Mouse (Mus musculus): ENCODE results near the gene Ctdspl. TPM values are rescaled to one million over a fixed set of nuclear protein-coding genes. Genes with fewer than 3 reads are reported as not detected.
A peak's percentile ranks its signal among the peaks of the same experiment; 100 is the strongest.

The Ctdspl gene
- 17.4 and 17.6 TPM in 2 replicates for polyA plus RNA-seq (2015; fragmentation: Nextera tagmentation; extraction: Ambion mirVana)

- peak within 1 kb of the TSS; percentile 98 for H3K4me2 ChIP-seq (ENCODE audit: low read depth, low read length)
- H3K27me3 ChIP-seq (ENCODE audit: control insufficient read depth, insufficient read depth, low read length) = no peaks in the 10 kb centered on the region
- peak within 1 kb of the TSS; percentile 90 for H3K4me3 ChIP-seq (replicated peaks; ENCODE audit: low read length)
- H3K36me3 ChIP-seq (ENCODE audit: control insufficient read depth, insufficient read depth, low read length) = no peaks in the 10 kb centered on the region
- H3K9me3 ChIP-seq (replicated peaks; ENCODE audit: control insufficient read depth, low read length) = no peaks in the 10 kb centered on the region
- peaks cover 34% of the 10 kb centered on the region for H3K4me1 ChIP-seq (ENCODE audit: control insufficient read depth, insufficient read depth, low read length)
- under 1% methylated on average over 49 of the region's 73 CpGs for WGBS
- H3K9ac ChIP-seq (ENCODE audit: low read length) = peak within 1 kb of the TSS; percentile 92
- peak within 1 kb of the TSS; percentile 92 for H3K27ac ChIP-seq (ENCODE audit: low read length)
- peak; percentile 63 for ATAC-seq (ENCODE audit: insufficient read depth, low FRiP score)
Observed at GRCm38 (mm10) chr9:118926111-118926650, at the start of gene Ctdspl. TSS of gene Ctdspl (plus strand) at chr9:118926453.

DNA sequence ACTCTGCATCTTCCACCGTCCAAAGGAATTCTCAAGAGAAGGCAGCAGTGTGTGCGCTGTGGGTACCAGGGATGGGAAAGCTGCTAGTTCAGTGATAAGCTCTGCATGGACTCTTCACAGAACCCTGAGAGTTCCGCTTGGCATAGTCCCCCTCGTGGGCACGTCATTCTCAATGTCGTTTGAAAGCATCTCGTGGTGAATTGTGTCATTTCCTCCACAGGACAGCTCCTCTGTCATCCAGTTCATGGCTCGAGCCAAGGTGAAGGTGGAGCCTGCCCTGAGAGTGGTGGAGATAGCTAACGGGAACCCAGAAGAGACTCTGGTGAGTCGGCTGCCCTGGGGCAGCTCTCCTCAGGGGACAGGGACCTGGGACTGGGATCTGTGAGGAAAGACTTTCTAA, 49.4 kb upstream of the Ctdspl start:
- no peaks in the 10 kb centered on the region for H3K27me3 ChIP-seq (ENCODE audit: control insufficient read depth, insufficient read depth, low read length)
- H3K36me3 ChIP-seq (ENCODE audit: control insufficient read depth, insufficient read depth, low read length) = 0 out of 2 replicates have a peak, but pooled peaks cover 6% of the 10 kb centered on the region
- peaks cover 11% of the 10 kb centered on the region for H3K4me1 ChIP-seq (ENCODE audit: control insufficient read depth, insufficient read depth, low read length)
- H3K27ac ChIP-seq (ENCODE audit: low read length) = peak overlapping the region; percentile 47; the same call in 1 of the 2 replicates
- no peak overlapping the region for H3K4me3 ChIP-seq (replicated peaks; ENCODE audit: low read length)
- H3K9me3 ChIP-seq (replicated peaks; ENCODE audit: control insufficient read depth, low read length) = no peaks in the 10 kb centered on the region
- 81% methylated on average over 10 of the region's 10 CpGs for WGBS
- ATAC-seq (ENCODE audit: insufficient read depth, low FRiP score) = no peak
- H3K9ac ChIP-seq (ENCODE audit: low read length) = no peak overlapping the region
- H3K4me2 ChIP-seq (ENCODE audit: low read depth, low read length) = no peak overlapping the region

DNA sequence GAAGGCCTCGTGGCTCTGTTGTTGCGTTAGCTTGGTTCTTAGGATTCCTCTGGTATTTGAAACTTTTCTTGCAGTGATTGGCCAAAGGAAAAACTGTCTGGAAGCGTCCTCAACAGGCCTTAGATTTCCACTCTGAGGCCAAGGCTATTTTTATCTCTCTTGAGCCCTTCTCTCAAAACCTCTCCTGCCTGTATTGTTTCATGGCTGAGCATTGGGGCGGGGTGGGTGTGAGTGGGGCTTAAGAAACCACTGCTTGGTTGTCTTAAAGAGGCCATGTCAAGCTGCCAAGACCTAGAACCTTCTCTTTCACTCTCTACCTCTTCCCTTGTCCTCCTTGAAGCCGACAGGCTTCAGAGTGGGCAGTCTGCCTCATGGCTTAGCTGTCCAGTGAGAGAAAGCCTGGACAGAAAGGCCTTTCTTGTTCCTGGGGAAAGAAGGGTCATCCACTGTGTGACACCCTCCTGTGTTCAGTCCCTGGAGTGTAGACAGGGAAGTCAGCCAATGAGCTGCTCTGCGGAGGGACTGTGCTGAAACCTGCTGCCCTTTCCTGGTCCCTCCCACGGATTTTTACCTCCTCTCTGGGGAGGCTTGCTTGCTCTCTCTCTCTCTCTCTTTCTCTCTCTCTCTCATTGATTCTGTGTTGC, 48.8 kb upstream of the Ctdspl start:
- peaks cover 11% of the 10 kb centered on the region for H3K4me1 ChIP-seq (ENCODE audit: control insufficient read depth, insufficient read depth, low read length)
- H3K27me3 ChIP-seq (ENCODE audit: control insufficient read depth, insufficient read depth, low read length) = no peaks in the 10 kb centered on the region
- H3K27ac ChIP-seq (ENCODE audit: low read length) = peak overlapping the region; percentile 47; the same call in 1 of the 2 replicates
- H3K9ac ChIP-seq (ENCODE audit: low read length) = no peak overlapping the region
- no peak overlapping the region for H3K4me3 ChIP-seq (replicated peaks; ENCODE audit: low read length)
- 0 out of 2 replicates have a peak, but pooled peaks cover 6% of the 10 kb centered on the region for H3K36me3 ChIP-seq (ENCODE audit: control insufficient read depth, insufficient read depth, low read length)
- no peak overlapping the region for H3K4me2 ChIP-seq (ENCODE audit: low read depth, low read length)
- no peaks in the 10 kb centered on the region for H3K9me3 ChIP-seq (replicated peaks; ENCODE audit: control insufficient read depth, low read length)
- WGBS = 69% methylated on average over 7 of the region's 7 CpGs
- no peak for ATAC-seq (ENCODE audit: insufficient read depth, low FRiP score)

GRCm38 (mm10) chr9:118878596-118878995, 47.7 kb upstream of the Ctdspl start:
- WGBS = 88% methylated on average over 11 of the region's 11 CpGs
- Histone ChIP-seq H3K4me2 (ENCODE audit: low read depth, low read length) (no peak overlapping the region), H3K4me3 (replicated peaks; ENCODE audit: low read length) (no peak overlapping the region), H3K4me1 (ENCODE audit: control insufficient read depth, insufficient read depth, low read length) (peaks cover 11% of the 10 kb centered on the region), H3K36me3 (ENCODE audit: control insufficient read depth, insufficient read depth, low read length) (no peaks in the 10 kb centered on the region), H3K27ac (ENCODE audit: low read length) (no peak overlapping the region), H3K9me3 (replicated peaks; ENCODE audit: control insufficient read depth, low read length) (no peaks in the 10 kb centered on the region), H3K9ac (ENCODE audit: low read length) (no peak overlapping the region), H3K27me3 (ENCODE audit: control insufficient read depth, insufficient read depth, low read length) (no peaks in the 10 kb centered on the region)
- no peak for ATAC-seq (ENCODE audit: insufficient read depth, low FRiP score)

DNA sequence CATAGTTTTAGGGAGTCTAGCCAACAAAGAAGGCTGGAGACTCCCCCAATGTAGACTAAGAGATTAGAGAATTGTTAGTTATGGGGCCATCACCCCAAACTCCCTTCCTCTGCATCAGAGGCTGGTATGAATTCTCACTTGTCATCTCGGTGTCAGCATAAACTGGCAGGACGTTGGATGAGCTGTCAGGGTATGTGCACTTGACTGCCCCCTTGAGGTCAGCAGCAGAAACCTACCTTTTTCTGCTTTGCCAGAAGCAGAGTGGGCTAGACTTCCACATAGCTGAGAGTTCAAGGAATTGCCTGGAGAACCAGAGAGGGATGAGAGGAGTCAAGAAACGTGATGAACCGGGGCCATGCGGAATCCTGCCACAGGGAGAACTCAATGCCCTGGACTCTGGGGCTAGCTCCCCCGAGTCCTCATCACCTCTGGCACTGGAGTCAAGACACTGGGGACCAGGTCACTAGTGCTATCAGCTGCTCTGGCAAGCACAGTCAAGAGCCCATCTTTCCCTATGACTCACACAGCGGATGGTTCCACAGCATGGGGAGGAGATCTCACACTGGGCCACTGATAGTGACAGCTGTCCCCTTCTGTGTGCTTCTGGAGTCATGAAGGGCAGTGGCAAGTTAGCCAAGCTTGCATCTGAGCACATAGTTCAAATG, 44.8 kb upstream of the Ctdspl start:
- no peak overlapping the region for H3K27ac ChIP-seq (ENCODE audit: low read length)
- no peak for ATAC-seq (ENCODE audit: insufficient read depth, low FRiP score)

DNA sequence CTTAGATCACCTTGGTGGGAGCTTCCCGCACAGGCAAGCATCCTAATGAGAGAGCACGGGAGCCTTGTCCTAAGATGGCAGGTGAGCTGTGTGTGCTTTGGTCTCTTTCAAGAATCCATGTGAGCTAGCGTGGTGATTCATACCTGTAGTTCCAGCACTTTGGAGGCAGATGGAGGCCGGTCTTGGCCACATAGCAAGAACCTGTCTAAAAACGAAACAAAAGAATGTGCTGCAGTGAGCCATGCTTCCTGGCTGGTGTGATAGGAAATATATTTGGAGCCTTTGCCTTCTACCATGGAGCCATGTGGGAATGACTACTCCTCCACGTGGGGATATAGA, 44.3 kb upstream of the Ctdspl start:
- Histone ChIP-seq H3K4me1 (ENCODE audit: control insufficient read depth, insufficient read depth, low read length) (peaks cover 4% of the 10 kb centered on the region), H3K4me2 (ENCODE audit: low read depth, low read length) (no peak overlapping the region), H3K27ac (ENCODE audit: low read length) (no peak overlapping the region), H3K4me3 (replicated peaks; ENCODE audit: low read length) (no peak overlapping the region), H3K36me3 (ENCODE audit: control insufficient read depth, insufficient read depth, low read length) (no peaks in the 10 kb centered on the region), H3K27me3 (ENCODE audit: control insufficient read depth, insufficient read depth, low read length) (no peaks in the 10 kb centered on the region), H3K9me3 (replicated peaks; ENCODE audit: control insufficient read depth, low read length) (no peaks in the 10 kb centered on the region), H3K9ac (ENCODE audit: low read length) (no peak overlapping the region)
- ATAC-seq (ENCODE audit: insufficient read depth, low FRiP score) = no peak
- WGBS = 77% methylated on average over 6 of the region's 6 CpGs

More for the DNA sequence above, 44.8 kb upstream of the Ctdspl start:
- Histone ChIP-seq H3K4me2 (ENCODE audit: low read depth, low read length) (no peak overlapping the region), H3K36me3 (ENCODE audit: control insufficient read depth, insufficient read depth, low read length) (no peaks in the 10 kb centered on the region), H3K27me3 (ENCODE audit: control insufficient read depth, insufficient read depth, low read length) (no peaks in the 10 kb centered on the region), H3K4me1 (ENCODE audit: control insufficient read depth, insufficient read depth, low read length) (peaks cover 4% of the 10 kb centered on the region), H3K4me3 (replicated peaks; ENCODE audit: low read length) (no peak overlapping the region), H3K9me3 (replicated peaks; ENCODE audit: control insufficient read depth, low read length) (no peaks in the 10 kb centered on the region), H3K9ac (ENCODE audit: low read length) (no peak overlapping the region)
- 76% methylated on average over 7 of the region's 7 CpGs for WGBS

DNA sequence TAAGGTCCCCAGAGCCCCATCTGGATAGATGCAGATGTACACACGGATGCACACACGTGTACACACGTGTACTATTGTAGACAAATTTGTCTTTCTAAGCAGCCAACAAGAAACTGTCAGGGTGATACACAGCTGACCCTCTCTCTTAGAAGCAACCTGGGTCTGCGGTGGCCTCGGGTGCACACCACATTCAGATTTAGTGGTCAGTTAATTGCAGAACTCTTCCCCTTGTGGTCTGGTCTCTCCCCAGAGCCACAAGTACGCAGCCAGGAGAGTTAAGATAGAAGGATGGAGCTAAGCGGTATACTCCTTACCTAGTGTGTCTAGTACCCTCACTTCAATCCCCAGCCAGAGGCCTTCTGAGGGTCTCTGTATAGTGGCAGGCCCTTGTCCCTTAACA, 43.1 kb upstream of the Ctdspl start:
- Histone ChIP-seq H3K27ac (ENCODE audit: low read length) (no peak overlapping the region), H3K9ac (ENCODE audit: low read length) (no peak overlapping the region), H3K4me3 (replicated peaks; ENCODE audit: low read length) (no peak overlapping the region), H3K9me3 (replicated peaks; ENCODE audit: control insufficient read depth, low read length) (no peaks in the 10 kb centered on the region), H3K27me3 (ENCODE audit: control insufficient read depth, insufficient read depth, low read length) (no peaks in the 10 kb centered on the region), H3K36me3 (ENCODE audit: control insufficient read depth, insufficient read depth, low read length) (no peaks in the 10 kb centered on the region), H3K4me1 (ENCODE audit: control insufficient read depth, insufficient read depth, low read length) (no peaks in the 10 kb centered on the region), H3K4me2 (ENCODE audit: low read depth, low read length) (no peak overlapping the region)
- WGBS = 90% methylated on average over 7 of the region's 7 CpGs
- no peak for ATAC-seq (ENCODE audit: insufficient read depth, low FRiP score)

DNA sequence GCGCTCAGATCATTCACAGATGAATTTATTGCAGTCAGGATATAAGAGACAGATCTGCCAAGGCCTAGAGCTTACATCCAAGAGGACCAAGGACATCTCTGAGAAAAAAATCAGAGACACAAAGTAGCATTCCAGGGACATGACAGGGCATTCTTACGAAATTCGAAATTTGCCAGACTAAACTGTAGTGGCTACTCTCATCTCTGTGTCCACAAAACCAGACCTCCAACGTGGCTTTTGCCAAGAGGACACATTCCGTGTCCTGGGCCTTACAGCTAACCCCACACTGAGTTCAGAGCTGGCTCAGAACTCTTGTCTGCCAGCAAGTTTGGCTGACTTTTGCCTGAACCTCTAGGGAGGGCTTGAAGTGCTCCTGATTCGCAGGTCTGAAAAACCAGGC, 40.5 kb upstream of the Ctdspl start:
- Histone ChIP-seq H3K4me2 (ENCODE audit: low read depth, low read length) (no peak overlapping the region), H3K9ac (ENCODE audit: low read length) (no peak overlapping the region), H3K9me3 (replicated peaks; ENCODE audit: control insufficient read depth, low read length) (no peaks in the 10 kb centered on the region), H3K27me3 (ENCODE audit: control insufficient read depth, insufficient read depth, low read length) (no peaks in the 10 kb centered on the region), H3K36me3 (ENCODE audit: control insufficient read depth, insufficient read depth, low read length) (no peaks in the 10 kb centered on the region), H3K4me1 (ENCODE audit: control insufficient read depth, insufficient read depth, low read length) (peaks cover 3% of the 10 kb centered on the region), H3K27ac (ENCODE audit: low read length) (no peak overlapping the region), H3K4me3 (replicated peaks; ENCODE audit: low read length) (no peak overlapping the region)
- 71% methylated on average over 6 of the region's 6 CpGs for WGBS
- no peak for ATAC-seq (ENCODE audit: insufficient read depth, low FRiP score)

DNA sequence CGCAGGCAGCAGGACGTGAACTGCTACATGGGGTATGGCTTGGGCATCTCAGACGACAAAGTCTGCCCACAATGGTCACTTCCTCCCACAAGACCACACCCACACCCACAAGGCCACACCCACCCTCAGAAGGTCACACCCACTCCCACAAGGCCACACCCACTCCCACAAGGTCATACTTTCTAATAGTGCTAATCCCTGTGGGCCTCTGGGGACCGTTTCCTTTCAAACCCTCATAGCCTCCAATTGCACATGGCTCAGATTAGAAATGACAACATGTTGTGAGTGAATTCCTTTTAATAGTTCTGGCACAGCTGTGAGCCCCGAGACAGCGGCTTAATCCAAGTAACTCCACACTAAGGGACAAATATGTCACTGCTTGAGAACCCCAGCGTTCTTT, 39.1 kb upstream of the Ctdspl start:
- peaks cover 13% of the 10 kb centered on the region for H3K4me1 ChIP-seq (ENCODE audit: control insufficient read depth, insufficient read depth, low read length)
- 84% methylated on average over 7 of the region's 7 CpGs for WGBS
- no peak overlapping the region for H3K4me3 ChIP-seq (replicated peaks; ENCODE audit: low read length)
- no peak for ATAC-seq (ENCODE audit: insufficient read depth, low FRiP score)
- no peak overlapping the region for H3K9ac ChIP-seq (ENCODE audit: low read length)
- H3K27me3 ChIP-seq (ENCODE audit: control insufficient read depth, insufficient read depth, low read length) = no peaks in the 10 kb centered on the region
- no peaks in the 10 kb centered on the region for H3K36me3 ChIP-seq (ENCODE audit: control insufficient read depth, insufficient read depth, low read length)
- no peaks in the 10 kb centered on the region for H3K9me3 ChIP-seq (replicated peaks; ENCODE audit: control insufficient read depth, low read length)
- H3K4me2 ChIP-seq (ENCODE audit: low read depth, low read length) = no peak overlapping the region
- H3K27ac ChIP-seq (ENCODE audit: low read length) = no peak overlapping the region

All from stomach, embryonic 16.5 days (tissue).